Mouse (Mus musculus) neural tube, embryonic 15.5 days (tissue): ENCODE results near the gene Vac14. TPM values are rescaled to one million over a fixed set of nuclear protein-coding genes. Genes with fewer than 3 reads are reported as not detected.

Source experiments
- ATAC-seq: fragments of 200-750 bp; cut with Nextera tagmentation; 2 replicates; pipeline ENCODE4 v1.8.0; 2017; ENCODE audit warnings: mild to moderate bottlenecking, moderate TSS enrichment, moderate library complexity; ENCODE audit not compliant: low FRiP score
- H3K27ac ChIP-seq: fragments of 300-500 bp; sonication (generic); replicated peaks from 2 replicates; pipeline ENCODE4 v1.5.1; 2015; ENCODE audit warnings: mild to moderate bottlenecking, inconsistent platforms
- H3K27me3 ChIP-seq: fragments of 300-500 bp; sonication (generic); replicated peaks from 2 replicates; pipeline ENCODE4 v1.6.1; 2015; ENCODE audit warnings: inconsistent platforms
- H3K36me3 ChIP-seq: fragments of 300-500 bp; sonication (generic); 2 replicates; pipeline ENCODE4 v1.6.1; 2015; ENCODE audit warnings: inconsistent platforms
- H3K4me1 ChIP-seq: fragments of 300-500 bp; sonication (generic); 2 replicates; pipeline ENCODE4 v1.6.1; 2015; ENCODE audit warnings: inconsistent platforms
- H3K4me2 ChIP-seq: fragments of 300-500 bp; sonication (generic); 2 replicates; pipeline ENCODE4 v1.6.1; 2015; ENCODE audit warnings: inconsistent platforms, mild to moderate bottlenecking, moderate library complexity
- H3K4me3 ChIP-seq: fragments of 300-500 bp; sonication (generic); replicated peaks from 2 replicates; pipeline ENCODE4 v1.5.1; 2015; ENCODE audit warnings: mild to moderate bottlenecking, inconsistent platforms
- H3K9ac ChIP-seq: fragments of 300-500 bp; sonication (generic); replicated peaks from 2 replicates; pipeline ENCODE4 v1.6.1; 2015; ENCODE audit warnings: mild to moderate bottlenecking, inconsistent platforms
- H3K9me3 ChIP-seq: fragments of 300-500 bp; sonication (generic); replicated peaks from 2 replicates; pipeline ENCODE4 v1.6.1; 2016; ENCODE audit warnings: inconsistent platforms
- WGBS: fragments of 180-500 bp; shearing (Covaris S2); methylation state at CpG from one replicate; pipeline ENCODE4 v1.1.7; 2015; ENCODE audit warnings: mixed read lengths; 5-methylcytosine and 5-hydroxymethylcytosine counted together
- polyA plus RNA-seq: library from polyadenylated mRNA; unstranded; fragments of >200 nt; fragmentation: Nextera tagmentation; extraction: Ambion mirVana; gene quantifications from 2 replicates; pipeline ENCODE4 v1.2.1, GENCODE M21; 2015

The Vac14 gene
- polyA plus RNA-seq, 1 experiment from 2014 or later, result 26.8 TPM

GRCm38 (mm10) chr8:110761185-110761584, 142.8 kb downstream of the Vac14 start:
- WGBS, result 68% methylated on average over 5 of the region's 5 CpGs
- ATAC-seq, result no peak

GRCm38 (mm10) chr8:110761988-110762387, 143.6 kb downstream of the Vac14 start:
- ATAC-seq, result no peak
- H3K36me3 ChIP-seq, result no peaks in the 10 kb centered on the region
- H3K27ac ChIP-seq, result no peak overlapping the region
- WGBS, result 63% methylated on average over 6 of the region's 6 CpGs
- H3K4me3 ChIP-seq, result no peak overlapping the region
- H3K27me3 ChIP-seq, result no peaks in the 10 kb centered on the region
- H3K9ac ChIP-seq, result no peak overlapping the region
- no peaks in the 10 kb centered on the region for H3K4me1 ChIP-seq
- no peak overlapping the region for H3K4me2 ChIP-seq
- H3K9me3 ChIP-seq, result no peaks in the 10 kb centered on the region

More at GRCm38 (mm10) chr8:110761185-110761584, 142.8 kb downstream of the Vac14 start:
- H3K4me2 ChIP-seq, result no peak overlapping the region
- H3K4me1 ChIP-seq, result no peaks in the 10 kb centered on the region
- H3K9ac ChIP-seq, result no peak overlapping the region
- H3K4me3 ChIP-seq, result no peak overlapping the region
- H3K27ac ChIP-seq, result no peak overlapping the region
- H3K27me3 ChIP-seq, result no peaks in the 10 kb centered on the region
- no peaks in the 10 kb centered on the region for H3K9me3 ChIP-seq
- H3K36me3 ChIP-seq, result no peaks in the 10 kb centered on the region

DNA sequence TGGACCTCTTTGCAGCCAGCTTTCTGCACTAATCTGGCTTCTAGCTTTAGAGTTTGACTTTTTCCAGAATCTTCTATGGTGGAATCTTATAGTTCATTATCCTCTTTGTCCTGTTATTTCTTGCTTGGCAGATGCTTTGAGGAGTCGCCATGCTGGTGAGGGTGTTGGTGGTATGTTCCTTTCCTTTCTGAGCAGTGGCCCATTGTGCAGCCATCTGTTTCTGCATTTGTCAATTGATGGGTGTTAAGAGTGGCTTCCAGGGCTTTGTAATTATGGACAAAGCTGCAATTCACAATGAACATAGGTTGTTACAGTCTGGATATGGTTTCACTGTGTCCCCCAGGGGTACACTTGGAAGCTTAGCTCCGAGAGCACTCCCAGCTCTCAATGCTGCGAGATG, 146.3 kb downstream of the Vac14 start:
- H3K4me2 ChIP-seq, result no peak overlapping the region
- no peak for ATAC-seq
- H3K4me3 ChIP-seq, result no peak overlapping the region
- H3K4me1 ChIP-seq, result no peaks in the 10 kb centered on the region
- WGBS, result 44% methylated on average over 3 of the region's 3 CpGs
- H3K9me3 ChIP-seq, result no peaks in the 10 kb centered on the region
- H3K27me3 ChIP-seq, result no peaks in the 10 kb centered on the region
- H3K36me3 ChIP-seq, result no peaks in the 10 kb centered on the region
- H3K9ac ChIP-seq, result no peak overlapping the region
- no peak overlapping the region for H3K27ac ChIP-seq

GRCm38 (mm10) chr8:110767261-110767660, 148.9 kb downstream of the Vac14 start:
- no peaks in the 10 kb centered on the region for H3K4me1 ChIP-seq
- no peaks in the 10 kb centered on the region for H3K36me3 ChIP-seq
- H3K9me3 ChIP-seq, result no peaks in the 10 kb centered on the region
- no peak overlapping the region for H3K4me3 ChIP-seq
- ATAC-seq, result no peak
- no peak overlapping the region for H3K9ac ChIP-seq
- no peak overlapping the region for H3K27ac ChIP-seq
- WGBS, result 91% methylated on average over 6 of the region's 6 CpGs
- no peak overlapping the region for H3K4me2 ChIP-seq
- H3K27me3 ChIP-seq, result no peaks in the 10 kb centered on the region

Other genes starting within 250 kb of the Vac14 start
- gene Mtss1l, start 102.9 kb downstream of the Vac14 start, polyA plus RNA-seq, result 21.2 and 31.8 TPM in 2 replicates
- 5.8 and 6.3 TPM in 2 replicates for gene Il34, start 187.3 kb downstream of the Vac14 start, polyA plus RNA-seq
- gene Cog4, start 228.0 kb downstream of the Vac14 start, polyA plus RNA-seq, result 74.1 and 78.9 TPM in 2 replicates
- 79.6 and 97.3 TPM in 2 replicates for gene Sf3b3, start 228.2 kb downstream of the Vac14 start, polyA plus RNA-seq